Mouse (Mus musculus) Patski (cell line): ENCODE measurements around the gene Rnf149. TPM values are rescaled to one million over a fixed set of nuclear protein-coding genes. Genes with fewer than 3 reads are reported as not detected.
A peak's percentile ranks its signal among the peaks of the same experiment; 100 is the strongest.

ENCODE experiments used
- ATAC-seq: fragments of 100-300 bp; one replicate; pipeline ENCODE4 v1.8.0; 2021
- CTCF ChIA-PET: fragments of 350-600 bp; sonication (Branson Sonifier 250); formaldehyde crosslinking; loops from one replicate; lab custom pipeline; 2022; ENCODE audit warnings: inconsistent platforms; lab: Charles Lee
- POLR2A ChIA-PET: fragments of 350-600 bp; sonication (Branson Sonifier 250); formaldehyde crosslinking; loops from one replicate; lab custom pipeline; 2022; ENCODE audit warnings: antibody characterized with exemption, inconsistent platforms; lab: Charles Lee
- DNase-seq: peaks from one replicate; pipeline ENCODE4 v3.0.0-alpha.2; 2011; ENCODE audit warnings: low read depth, low spot score
- H3K27me3 ChIP-seq: fragments of 371-371 bp; one replicate; pipeline ENCODE4 v1.5.1; 2021
- CTCF ChIP-seq: fragments of 100-300 bp; IDR thresholded peaks from one replicate; pipeline ENCODE4 v1.5.1; 2021
- in situ Hi-C: fragments of 300-500 bp; cut with MboI; formaldehyde crosslinking; loops from 3 replicates; pipeline ENCODE4 v1.11.1; 2018; ENCODE audit warnings: low pct_unique_long_range_greater_than_20kb, mixed read lengths
- polyA plus RNA-seq: library from polyadenylated mRNA; unstranded; gene quantifications from one replicate; pipeline ENCODE4 v1.2.3, GENCODE M21; 2021

The Rnf149 gene
- polyA plus RNA-seq, 1 experiment from 2014 or later, result 77.9 TPM

DNA sequence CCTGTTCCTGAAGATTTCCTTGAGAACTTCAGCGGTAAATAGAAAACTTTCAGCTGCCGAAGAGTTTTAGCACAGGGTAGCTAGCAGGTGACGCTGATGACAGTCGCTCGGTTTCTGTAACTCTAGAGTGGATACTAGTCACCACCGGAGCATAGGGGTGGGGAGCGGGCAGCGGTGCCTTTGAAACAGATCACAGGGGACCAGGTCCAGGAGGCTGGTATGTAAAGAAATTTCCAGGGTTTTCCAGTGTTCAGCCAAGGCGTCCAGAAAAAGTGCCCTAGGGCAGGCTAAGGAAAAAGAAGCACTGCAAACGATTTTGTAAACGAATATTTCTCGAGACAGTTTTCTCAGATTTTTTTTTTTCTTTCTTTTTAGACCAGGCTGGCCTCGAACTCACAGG is 42.4 kb downstream of the Rnf149 start, which contains the start of gene Cnot11:
Gene Cnot11 (plus strand): TSS at position 162 of the 400 bp plus-strand sequence.
- POLR2A ChIA-PET, result no interaction called here
- TF ChIP-seq CTCF, result no peak
- no peak for DNase-seq
- CTCF ChIA-PET, result no interaction called here
- no peak for ATAC-seq
- in situ Hi-C loops, result loop anchor here (10.0 kb wide), 1 partner anchor 140 kb away; no protein-coding TSS in a partner anchor
- H3K27me3 ChIP-seq, result no peaks in the 10 kb centered on the region

DNA sequence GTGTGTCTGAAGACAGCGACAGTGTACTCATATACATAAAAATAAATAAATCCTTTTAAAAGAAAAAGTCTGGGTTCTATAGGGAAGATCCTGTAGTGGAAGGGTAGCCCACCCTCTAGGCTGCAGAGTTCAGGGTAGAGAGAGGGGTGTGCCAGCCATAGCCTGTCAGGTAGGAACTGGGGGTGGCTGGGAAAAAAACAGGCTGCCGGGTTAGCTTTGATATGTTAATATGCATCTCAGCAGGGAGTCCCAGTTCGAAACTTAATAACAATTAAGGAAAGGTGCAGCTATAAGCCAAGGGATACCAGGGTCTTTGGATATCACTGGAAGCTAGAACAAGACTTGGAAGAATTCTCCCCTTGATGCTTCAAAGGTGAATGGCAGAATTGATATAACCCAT is 43.3 kb downstream of the Rnf149 start:
- DNase-seq, result no peak
- in situ Hi-C loops, result loop anchor here (10.0 kb wide), 1 partner anchor 141 kb away; no protein-coding TSS in a partner anchor
- ATAC-seq, result no peak
- no peaks in the 10 kb centered on the region for H3K27me3 ChIP-seq
- ChIA-PET CTCF (no interaction called here), POLR2A (no interaction called here)
- no peak for TF ChIP-seq CTCF

DNA sequence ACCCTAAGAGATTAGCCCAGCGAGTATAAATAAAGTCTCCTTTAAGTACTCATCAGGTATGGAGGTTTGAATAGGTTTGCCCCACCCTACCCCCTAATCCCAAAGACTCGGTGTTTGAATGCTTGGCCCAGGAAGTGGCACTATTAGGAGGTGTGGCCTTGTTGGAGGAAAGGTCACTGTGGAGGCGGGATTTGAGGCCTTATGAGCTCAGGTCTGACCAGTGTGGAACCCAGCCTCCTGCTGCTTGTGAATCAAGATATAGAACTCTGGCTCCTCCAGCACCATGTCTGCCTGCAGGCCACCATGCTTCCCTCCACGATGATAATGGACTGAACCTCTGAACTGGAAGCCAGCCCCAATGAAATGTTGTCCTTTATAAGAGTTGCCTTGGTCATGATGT is 46.2 kb downstream of the Rnf149 start:
- CTCF ChIA-PET, result interaction anchor here (1.4 kb wide), 1 partner anchor 154 kb away, joined by 3 read pairs; no protein-coding TSS in a partner anchor
- DNase-seq, result no peak
- POLR2A ChIA-PET, result no interaction called here
- no peak for TF ChIP-seq CTCF
- H3K27me3 ChIP-seq, result no peaks in the 10 kb centered on the region
- in situ Hi-C loops, result loop anchor here (10.0 kb wide), 1 partner anchor 144 kb away; no protein-coding TSS in a partner anchor
- ATAC-seq, result no peak

GRCm38 (mm10) chr1:39530258-39530943 is 46.8 kb downstream of the Rnf149 start:
- no peak for TF ChIP-seq CTCF
- ATAC-seq (no peak), DNase-seq (no peak)
- CTCF ChIA-PET, result interaction anchor here (1.2 to 1.4 kb wide), 3 partner anchors 138 to 231 kb away, joined by 3 read pairs; no protein-coding TSS in a partner anchor
- no peaks in the 10 kb centered on the region for H3K27me3 ChIP-seq
- in situ Hi-C loops, result loop anchor here (10.0 kb wide), 1 partner anchor 144 kb away; no protein-coding TSS in a partner anchor
- POLR2A ChIA-PET, result no interaction called here

- in situ Hi-C loops, result loop anchor here (5.0 kb wide), 1 partner anchor 526 kb away; no protein-coding TSS in a partner anchor
- CTCF ChIA-PET, result interaction anchor here (1.5 to 2.3 kb wide), 3 partner anchors 14 to 136 kb away, joined by 6 to 10 read pairs (median 9); partner anchors contain the start of gene Creg2
- POLR2A ChIA-PET, result no interaction called here
- DNase-seq (no peak), ATAC-seq (no peak)
- TF ChIP-seq CTCF, result no peak
- H3K27me3 ChIP-seq, result no peaks in the 10 kb centered on the region
Observed at GRCm38 (mm10) chr1:39528319-39528718, 48.9 kb downstream of the Rnf149 start.

- CTCF ChIA-PET, result interaction anchor here (0.7 to 2.3 kb wide), 14 partner anchors 10 to 532 kb away, joined by 3 to 10 read pairs (median 4); partner anchors contain the start of gene Creg2
- peak; percentile 59 for ATAC-seq
Observed at GRCm38 (mm10) chr1:39527432-39527831, 49.8 kb downstream of the Rnf149 start.

DNA sequence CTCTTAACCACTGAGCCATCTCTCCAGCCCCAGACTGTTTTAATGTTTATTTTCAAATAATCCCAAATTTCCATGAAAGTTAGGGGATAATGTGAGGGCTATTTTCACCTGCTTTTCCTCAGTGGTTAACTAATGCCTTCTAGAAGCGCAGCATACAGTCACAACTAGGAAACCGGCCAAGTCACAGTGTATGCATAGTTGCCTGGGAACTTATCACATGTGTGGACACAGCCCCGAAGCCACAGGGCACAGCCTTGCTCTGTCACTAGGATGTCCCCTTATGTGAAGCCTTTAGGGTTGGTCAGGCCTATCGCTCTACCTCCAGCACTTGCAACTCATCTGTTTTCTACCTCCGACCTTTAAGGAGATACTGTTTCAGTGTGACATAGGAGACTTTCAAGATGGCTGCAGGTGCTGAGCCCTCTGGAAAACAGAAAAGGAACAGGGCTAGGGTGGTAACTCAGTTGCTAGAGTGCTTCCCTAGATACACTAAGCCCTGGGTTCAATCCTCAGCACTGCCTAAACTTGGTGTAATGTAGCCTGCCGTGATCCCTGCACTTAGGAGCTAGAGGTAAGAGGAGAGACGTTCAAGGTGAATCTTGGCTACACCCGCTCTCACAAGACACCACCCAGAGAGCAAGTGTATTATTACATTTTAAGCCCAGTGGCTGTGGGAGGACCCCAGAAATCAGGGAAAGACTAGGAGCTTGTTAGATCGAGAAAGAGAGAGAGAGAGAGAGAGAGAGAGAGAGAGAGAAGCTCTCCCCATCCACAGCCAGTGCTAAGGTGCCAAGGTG is 50.6 kb downstream of the Rnf149 start:
- ChIA-PET POLR2A (no interaction called here), CTCF (interaction anchor here (0.7 to 2.3 kb wide), 13 partner anchors 11 to 525 kb away, joined by 3 to 10 read pairs (median 4); partner anchors contain the start of gene Creg2)
- in situ Hi-C loops, result loop anchor here (5.0 kb wide), 1 partner anchor 524 kb away; no protein-coding TSS in a partner anchor
- ATAC-seq (no peak), DNase-seq (no peak)
- no peak for TF ChIP-seq CTCF
- H3K27me3 ChIP-seq, result no peaks in the 10 kb centered on the region

More at GRCm38 (mm10) chr1:39527432-39527831, 49.8 kb downstream of the Rnf149 start:
- in situ Hi-C loops, result loop anchor here (5.0 kb wide), 1 partner anchor 525 kb away; no protein-coding TSS in a partner anchor
- no peaks in the 10 kb centered on the region for H3K27me3 ChIP-seq
- POLR2A ChIA-PET, result no interaction called here
- peak; percentile 83 for TF ChIP-seq CTCF
- no peak for DNase-seq

- ChIA-PET CTCF (no interaction called here), POLR2A (no interaction called here)
- DNase-seq, result no peak
- no peaks in the 10 kb centered on the region for H3K27me3 ChIP-seq
- in situ Hi-C loops, result loop anchor here (5.0 kb wide), 1 partner anchor 523 kb away; no protein-coding TSS in a partner anchor
- no peak for ATAC-seq
- no peak for TF ChIP-seq CTCF
Observed at GRCm38 (mm10) chr1:39525763-39526162, 51.4 kb downstream of the Rnf149 start.

GRCm38 (mm10) chr1:39522519-39522918 is 54.7 kb downstream of the Rnf149 start:
- in situ Hi-C loops, result no loop called here
- ChIA-PET POLR2A (no interaction called here), CTCF (interaction anchor here (0.6 to 2.4 kb wide), 9 partner anchors 14 to 521 kb away, joined by 3 to 9 read pairs (median 3); no protein-coding TSS in a partner anchor)
- DNase-seq (no peak), ATAC-seq (no peak)
- H3K27me3 ChIP-seq, result no peaks in the 10 kb centered on the region
- TF ChIP-seq CTCF, result peak; percentile 76

DNA sequence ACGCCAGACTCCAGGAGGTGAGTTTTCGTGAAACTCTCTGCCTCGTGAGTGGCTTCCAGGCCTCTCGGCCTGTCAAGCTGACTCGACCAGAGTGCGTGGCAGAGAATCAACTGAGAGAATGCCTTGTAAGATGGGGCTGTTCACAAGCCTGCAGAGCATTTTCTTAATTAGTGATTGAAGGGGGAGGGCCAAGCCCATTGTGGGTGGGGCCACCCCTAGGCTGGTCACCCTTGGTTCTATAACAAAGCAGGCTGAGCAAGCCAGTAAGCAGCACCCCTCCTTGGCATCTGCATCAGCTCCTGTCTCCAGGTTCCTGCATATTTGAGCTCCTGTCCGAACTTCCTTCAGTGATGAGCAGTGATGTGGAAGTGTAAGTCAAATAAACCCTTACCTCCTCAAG is 55.9 kb downstream of the Rnf149 start:
- ChIA-PET CTCF (interaction anchor here (0.6 to 2.4 kb wide), 2 partner anchors 193 to 520 kb away, joined by 3 to 9 read pairs; no protein-coding TSS in a partner anchor), POLR2A (no interaction called here)
- DNase-seq, result no peak
- in situ Hi-C loops, result no loop called here
- H3K27me3 ChIP-seq, result no peaks in the 10 kb centered on the region
- TF ChIP-seq CTCF, result no peak
- no peak for ATAC-seq
